Mouse (Mus musculus): ENCODE data around the gene Eloa. TPM values are rescaled to one million over a fixed set of nuclear protein-coding genes. Genes with fewer than 3 reads are reported as not detected.

Eloa gene
- polyA plus RNA-seq, 1 experiment from 2014 or later, result 32.5 TPM

DNA sequence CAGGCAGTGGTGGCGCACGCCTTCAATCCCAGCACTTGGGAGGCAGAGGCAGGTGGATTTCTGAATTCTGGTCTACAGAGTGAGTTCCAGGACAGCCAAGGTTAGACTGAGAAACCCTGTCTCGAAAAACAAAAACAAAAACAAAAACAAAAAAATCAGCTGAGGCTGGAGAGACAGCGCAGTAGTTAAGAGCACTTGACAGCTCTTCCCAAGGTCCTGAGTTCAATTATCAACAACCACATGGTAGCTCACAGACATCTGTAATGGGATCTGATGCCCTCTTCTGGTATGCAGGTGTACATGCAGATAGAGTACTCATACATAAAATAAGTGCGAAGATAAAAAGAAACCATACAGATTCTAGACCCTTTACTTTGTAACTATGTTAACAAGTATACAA, 32.3 kb upstream of the Eloa start:
- no peak overlapping the region for H3K4me3 ChIP-seq (replicated peaks; ENCODE audit: low read length)
- H3K4me2 ChIP-seq (ENCODE audit: low read length), result no peak overlapping the region
- no peaks in the 10 kb centered on the region for H3K27me3 ChIP-seq (replicated peaks; ENCODE audit: control insufficient read depth, insufficient read depth, low read length)
- no peak for ATAC-seq
- H3K27ac ChIP-seq (ENCODE audit: low read length), result no peak overlapping the region
- no peaks in the 10 kb centered on the region for H3K9me3 ChIP-seq (ENCODE audit: control insufficient read depth, low read length)
- peaks cover 18% of the 10 kb centered on the region for H3K36me3 ChIP-seq (ENCODE audit: control insufficient read depth, insufficient read depth)
- peaks cover 21% of the 10 kb centered on the region for H3K4me1 ChIP-seq (replicated peaks; ENCODE audit: control insufficient read depth, insufficient read depth, low read length)
- H3K9ac ChIP-seq (replicated peaks; ENCODE audit: low read depth, low read length), result no peak overlapping the region
- WGBS, result 79% methylated on average over 5 of the region's 5 CpGs

DNA sequence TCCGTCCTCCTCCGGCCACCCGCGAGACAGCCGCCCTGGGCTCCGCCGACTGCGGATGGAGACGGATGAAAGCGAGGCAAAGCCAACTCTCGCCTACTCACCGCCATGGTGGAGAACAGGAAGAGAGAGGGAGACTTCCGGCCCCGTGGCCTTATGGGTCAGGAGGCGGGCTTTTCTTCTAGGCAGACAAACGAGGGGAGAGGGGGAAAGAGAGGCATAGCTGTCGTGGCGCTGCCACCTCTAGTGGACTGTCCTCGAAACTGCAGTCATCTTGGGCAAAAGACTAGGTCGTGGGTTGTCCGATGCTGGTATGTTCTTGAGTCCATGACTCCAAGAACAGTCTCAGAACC, 31.7 kb upstream of the Eloa start, which contains the start of gene Rpl11:
Gene Rpl11 (minus strand): TSS at position 182 of the 350 bp plus-strand sequence.
- Histone ChIP-seq H3K4me1 (replicated peaks; ENCODE audit: control insufficient read depth, insufficient read depth, low read length) (peaks cover 21% of the 10 kb centered on the region), H3K9ac (replicated peaks; ENCODE audit: low read depth, low read length) (peak within 1 kb of the TSS; percentile 99), H3K4me2 (ENCODE audit: low read length) (peak within 1 kb of the TSS; percentile 90), H3K9me3 (ENCODE audit: control insufficient read depth, low read length) (no peaks in the 10 kb centered on the region), H3K27ac (ENCODE audit: low read length) (peak within 1 kb of the TSS; percentile 93), H3K4me3 (replicated peaks; ENCODE audit: low read length) (peak within 1 kb of the TSS; percentile 100), H3K36me3 (ENCODE audit: control insufficient read depth, insufficient read depth) (peaks cover 23% of the 10 kb centered on the region), H3K27me3 (replicated peaks; ENCODE audit: control insufficient read depth, insufficient read depth, low read length) (no peaks in the 10 kb centered on the region)
- 0% methylated on average over 21 of the region's 21 CpGs for WGBS
- peak; percentile 99 for ATAC-seq

DNA sequence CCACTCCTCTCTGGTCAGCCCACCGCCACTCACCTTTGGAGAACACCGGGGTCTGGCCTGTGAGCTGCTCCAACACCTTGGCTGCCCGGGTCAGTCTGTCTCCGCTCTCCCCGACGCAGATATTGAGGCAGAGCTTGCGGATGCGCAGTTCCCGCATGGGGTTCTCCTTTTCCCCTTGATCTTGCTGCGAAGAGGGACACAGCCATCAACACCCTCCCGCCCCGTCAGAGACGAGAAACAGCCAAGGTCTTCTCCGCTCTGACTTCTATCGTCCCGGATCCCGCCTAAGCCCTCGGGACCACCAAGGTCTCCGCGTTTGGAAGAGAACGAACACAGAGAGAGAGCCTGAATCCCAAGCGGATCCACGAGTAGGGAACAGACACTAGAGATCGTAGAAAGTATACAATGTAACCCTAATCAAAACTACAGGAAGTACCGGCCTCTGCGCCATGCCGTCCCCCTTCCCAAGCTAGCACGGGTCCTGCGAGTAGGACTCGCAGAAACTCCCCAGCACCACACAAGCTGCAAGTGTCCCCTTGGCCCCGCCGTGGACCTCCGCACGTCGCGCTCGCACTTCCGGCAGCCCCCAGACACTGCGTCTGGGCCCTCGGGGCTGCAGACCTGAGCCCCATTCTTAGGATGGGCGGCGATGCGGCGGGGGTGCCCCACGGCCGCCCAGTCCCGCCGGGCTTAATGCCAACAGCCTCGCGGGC, 31.1 kb upstream of the Eloa start:
- WGBS, result under 1% methylated on average over 48 of the region's 50 CpGs
- Histone ChIP-seq H3K4me1 (replicated peaks; ENCODE audit: control insufficient read depth, insufficient read depth, low read length) (peaks cover 21% of the 10 kb centered on the region), H3K27ac (ENCODE audit: low read length) (peak overlapping the region; percentile 93), H3K4me2 (ENCODE audit: low read length) (peak overlapping the region; percentile 90), H3K9me3 (ENCODE audit: control insufficient read depth, low read length) (no peaks in the 10 kb centered on the region), H3K9ac (replicated peaks; ENCODE audit: low read depth, low read length) (peak overlapping the region; percentile 99), H3K36me3 (ENCODE audit: control insufficient read depth, insufficient read depth) (peaks cover 27% of the 10 kb centered on the region), H3K4me3 (replicated peaks; ENCODE audit: low read length) (peak overlapping the region; percentile 100), H3K27me3 (replicated peaks; ENCODE audit: control insufficient read depth, insufficient read depth, low read length) (no peaks in the 10 kb centered on the region)
- ATAC-seq, result peak; percentile 86

DNA sequence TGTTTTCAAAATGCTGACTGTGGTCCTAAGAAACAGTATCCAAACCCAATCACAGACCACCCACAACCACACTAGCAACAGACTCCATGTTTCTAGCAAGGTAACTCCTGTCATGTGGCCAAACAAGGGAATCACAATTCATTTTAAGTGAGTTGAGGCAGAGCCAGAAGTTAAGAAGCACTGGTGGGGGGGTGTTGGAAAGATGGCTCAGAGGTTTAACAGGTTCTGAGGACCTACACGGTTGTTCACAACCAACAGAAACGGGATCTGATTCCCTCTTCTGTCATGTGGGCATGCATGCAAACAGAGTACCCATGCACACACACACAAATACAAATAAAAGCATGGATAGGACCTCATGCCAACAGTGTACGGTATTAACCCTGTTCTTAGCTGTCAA, 30.5 kb upstream of the Eloa start:
- no peak for ATAC-seq
- Histone ChIP-seq H3K9ac (replicated peaks; ENCODE audit: low read depth, low read length) (peak overlapping the region; percentile 99), H3K4me2 (ENCODE audit: low read length) (peak overlapping the region; percentile 90), H3K4me3 (replicated peaks; ENCODE audit: low read length) (peak overlapping the region; percentile 100), H3K27ac (ENCODE audit: low read length) (no peak overlapping the region), H3K36me3 (ENCODE audit: control insufficient read depth, insufficient read depth) (peaks cover 29% of the 10 kb centered on the region), H3K27me3 (replicated peaks; ENCODE audit: control insufficient read depth, insufficient read depth, low read length) (no peaks in the 10 kb centered on the region), H3K9me3 (ENCODE audit: control insufficient read depth, low read length) (no peaks in the 10 kb centered on the region), H3K4me1 (replicated peaks; ENCODE audit: control insufficient read depth, insufficient read depth, low read length) (peaks cover 21% of the 10 kb centered on the region)
- WGBS, result 4% methylated on average over 3 of the region's 3 CpGs

DNA sequence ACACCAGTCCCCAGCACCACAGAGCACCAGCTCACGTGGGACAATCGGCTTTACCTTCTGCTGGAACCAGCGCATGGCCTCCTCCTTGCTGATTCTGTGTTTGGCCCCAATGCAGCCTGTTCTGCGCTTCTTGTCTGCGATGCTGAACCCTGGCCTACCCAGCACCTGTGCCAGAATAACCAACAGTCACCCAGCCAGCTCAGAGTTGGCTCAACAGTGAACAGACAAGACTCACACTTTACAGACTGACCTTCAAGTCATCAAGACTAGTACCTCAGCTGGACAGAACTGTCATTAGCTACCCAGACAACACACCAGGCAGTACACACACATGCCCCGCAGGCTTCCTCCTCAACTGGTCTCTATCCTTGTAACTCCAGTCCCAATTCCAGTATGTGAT, 28.7 kb upstream of the Eloa start:
- H3K4me1 ChIP-seq (replicated peaks; ENCODE audit: control insufficient read depth, insufficient read depth, low read length), result peaks cover 21% of the 10 kb centered on the region
- no peaks in the 10 kb centered on the region for H3K27me3 ChIP-seq (replicated peaks; ENCODE audit: control insufficient read depth, insufficient read depth, low read length)
- H3K9ac ChIP-seq (replicated peaks; ENCODE audit: low read depth, low read length), result no peak overlapping the region
- WGBS, result 92% methylated on average over 6 of the region's 6 CpGs
- H3K9me3 ChIP-seq (ENCODE audit: control insufficient read depth, low read length), result no peaks in the 10 kb centered on the region
- ATAC-seq, result no peak
- H3K4me3 ChIP-seq (replicated peaks; ENCODE audit: low read length), result no peak overlapping the region
- no peak overlapping the region for H3K27ac ChIP-seq (ENCODE audit: low read length)
- no peak overlapping the region for H3K4me2 ChIP-seq (ENCODE audit: low read length)
- H3K36me3 ChIP-seq (ENCODE audit: control insufficient read depth, insufficient read depth), result peaks cover 29% of the 10 kb centered on the region

DNA sequence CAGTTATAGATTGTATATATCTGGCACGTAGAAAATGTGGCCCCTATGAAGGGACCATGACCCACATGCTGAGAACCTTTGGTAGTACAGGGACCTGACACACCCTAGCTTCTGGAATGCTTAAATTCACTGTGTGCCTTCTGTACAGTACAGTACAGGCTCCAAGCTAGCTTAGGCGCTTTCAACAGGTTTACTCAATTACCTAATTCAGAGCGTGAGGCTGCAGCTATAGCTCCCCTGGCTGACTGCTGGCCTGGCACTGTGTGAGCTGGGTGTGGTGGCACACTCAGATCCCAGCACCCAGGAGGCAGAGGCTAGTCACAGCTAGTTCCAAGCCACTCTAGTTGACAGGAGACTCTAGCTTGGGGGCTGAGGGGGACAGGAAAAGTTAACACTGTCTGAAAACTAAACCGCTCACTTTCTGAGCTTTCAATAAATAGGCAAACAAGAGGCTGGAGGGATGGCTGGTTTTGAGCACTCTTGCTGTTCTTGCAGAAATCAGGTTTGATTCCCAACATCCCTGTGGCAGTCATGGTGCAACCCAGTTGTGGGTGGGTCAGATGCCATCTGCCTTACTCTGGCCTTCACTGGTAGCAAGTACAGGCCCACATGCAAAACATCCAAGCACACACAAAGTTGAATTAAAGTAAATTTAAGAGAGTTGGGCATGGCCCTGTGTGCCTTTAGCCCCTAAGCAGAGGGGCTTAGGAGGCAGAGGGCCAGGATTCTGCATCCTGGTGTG, 26.9 kb upstream of the Eloa start:
- 77% methylated on average over 4 of the region's 4 CpGs for WGBS
- ATAC-seq, result no peak
- Histone ChIP-seq H3K9ac (replicated peaks; ENCODE audit: low read depth, low read length) (no peak overlapping the region), H3K27ac (ENCODE audit: low read length) (no peak overlapping the region), H3K4me3 (replicated peaks; ENCODE audit: low read length) (no peak overlapping the region), H3K9me3 (ENCODE audit: control insufficient read depth, low read length) (no peaks in the 10 kb centered on the region), H3K27me3 (replicated peaks; ENCODE audit: control insufficient read depth, insufficient read depth, low read length) (no peaks in the 10 kb centered on the region), H3K4me1 (replicated peaks; ENCODE audit: control insufficient read depth, insufficient read depth, low read length) (peaks cover 21% of the 10 kb centered on the region), H3K36me3 (ENCODE audit: control insufficient read depth, insufficient read depth) (peaks cover 32% of the 10 kb centered on the region), H3K4me2 (ENCODE audit: low read length) (no peak overlapping the region)

DNA sequence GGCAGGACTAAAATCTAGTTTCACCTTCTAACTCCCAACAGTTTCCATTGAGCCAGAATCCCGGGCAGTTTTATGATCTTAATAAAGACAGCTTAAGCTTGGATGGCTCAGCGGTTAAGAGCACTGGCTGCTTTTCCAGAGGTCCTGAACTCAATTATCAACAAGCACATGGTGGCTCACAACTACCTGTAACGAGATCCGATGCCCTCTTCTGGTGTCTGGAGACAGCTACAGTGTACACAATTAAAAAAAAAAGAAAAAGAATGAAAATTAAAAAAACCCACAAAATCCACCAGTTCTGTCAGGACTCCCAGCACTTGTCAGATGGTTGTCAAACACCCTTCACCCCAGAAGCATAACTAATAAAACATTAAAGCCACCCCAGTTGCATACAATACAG, 26.1 kb upstream of the Eloa start:
- no peaks in the 10 kb centered on the region for H3K9me3 ChIP-seq (ENCODE audit: control insufficient read depth, low read length)
- H3K4me1 ChIP-seq (replicated peaks; ENCODE audit: control insufficient read depth, insufficient read depth, low read length), result peaks cover 21% of the 10 kb centered on the region
- H3K9ac ChIP-seq (replicated peaks; ENCODE audit: low read depth, low read length), result no peak overlapping the region
- H3K27ac ChIP-seq (ENCODE audit: low read length), result no peak overlapping the region
- H3K27me3 ChIP-seq (replicated peaks; ENCODE audit: control insufficient read depth, insufficient read depth, low read length), result no peaks in the 10 kb centered on the region
- 56% methylated on average over 4 of the region's 4 CpGs for WGBS
- no peak for ATAC-seq
- H3K4me2 ChIP-seq (ENCODE audit: low read length), result no peak overlapping the region
- no peak overlapping the region for H3K4me3 ChIP-seq (replicated peaks; ENCODE audit: low read length)
- peaks cover 32% of the 10 kb centered on the region for H3K36me3 ChIP-seq (ENCODE audit: control insufficient read depth, insufficient read depth)

DNA sequence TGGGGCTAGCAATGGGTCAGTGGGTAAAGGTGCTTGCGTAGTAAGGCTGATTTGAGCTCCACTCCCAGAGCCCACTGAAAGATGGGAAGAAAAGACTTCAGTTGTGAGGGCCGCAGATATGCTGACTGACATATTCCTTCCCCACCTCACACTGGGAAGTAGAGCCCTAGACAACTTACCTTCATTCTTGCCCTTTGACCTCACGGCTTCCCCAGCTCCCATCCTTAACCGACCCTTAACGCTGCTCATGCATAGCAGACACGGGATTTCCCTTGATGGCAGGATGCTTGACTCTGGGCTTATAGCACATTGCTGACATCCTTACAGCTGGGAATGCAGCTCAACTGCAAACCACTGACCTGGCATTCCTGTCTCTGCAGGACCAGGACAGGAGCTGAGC, 25.3 kb upstream of the Eloa start:
- H3K4me1 ChIP-seq (replicated peaks; ENCODE audit: control insufficient read depth, insufficient read depth, low read length), result peaks cover 17% of the 10 kb centered on the region
- H3K27ac ChIP-seq (ENCODE audit: low read length), result no peak overlapping the region
- H3K9me3 ChIP-seq (ENCODE audit: control insufficient read depth, low read length), result no peaks in the 10 kb centered on the region
- no peak overlapping the region for H3K4me2 ChIP-seq (ENCODE audit: low read length)
- ATAC-seq, result no peak
- no peak overlapping the region for H3K4me3 ChIP-seq (replicated peaks; ENCODE audit: low read length)
- H3K36me3 ChIP-seq (ENCODE audit: control insufficient read depth, insufficient read depth), result peaks cover 32% of the 10 kb centered on the region
- no peaks in the 10 kb centered on the region for H3K27me3 ChIP-seq (replicated peaks; ENCODE audit: control insufficient read depth, insufficient read depth, low read length)
- 84% methylated on average over 6 of the region's 6 CpGs for WGBS
- no peak overlapping the region for H3K9ac ChIP-seq (replicated peaks; ENCODE audit: low read depth, low read length)

DNA sequence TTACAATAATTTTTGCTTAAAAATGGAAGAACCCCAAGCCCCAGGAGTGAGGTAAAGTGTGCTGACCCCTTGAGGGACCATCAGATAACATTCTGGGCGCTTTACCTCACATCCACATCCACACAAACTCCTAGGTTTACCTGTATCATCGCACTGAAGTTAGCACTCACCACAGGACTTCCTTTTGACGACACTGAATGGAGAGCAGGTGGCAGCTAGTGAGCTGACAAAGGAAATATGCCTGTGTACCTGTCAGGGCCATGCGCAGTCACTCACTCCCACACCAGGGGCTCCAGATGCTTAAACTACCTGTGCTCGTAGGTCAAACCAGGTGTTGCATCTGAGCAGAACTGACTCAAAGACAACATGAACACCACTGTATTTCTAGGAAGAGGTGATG, 23.5 kb upstream of the Eloa start:
- H3K27me3 ChIP-seq (replicated peaks; ENCODE audit: control insufficient read depth, insufficient read depth, low read length), result no peaks in the 10 kb centered on the region
- H3K27ac ChIP-seq (ENCODE audit: low read length), result no peak overlapping the region
- no peak overlapping the region for H3K9ac ChIP-seq (replicated peaks; ENCODE audit: low read depth, low read length)
- H3K4me1 ChIP-seq (replicated peaks; ENCODE audit: control insufficient read depth, insufficient read depth, low read length), result no peaks in the 10 kb centered on the region
- no peaks in the 10 kb centered on the region for H3K9me3 ChIP-seq (ENCODE audit: control insufficient read depth, low read length)
- WGBS, result 93% methylated on average over 5 of the region's 5 CpGs
- no peak overlapping the region for H3K4me3 ChIP-seq (replicated peaks; ENCODE audit: low read length)
- H3K36me3 ChIP-seq (ENCODE audit: control insufficient read depth, insufficient read depth), result peaks cover 23% of the 10 kb centered on the region
- ATAC-seq, result no peak
- H3K4me2 ChIP-seq (ENCODE audit: low read length), result no peak overlapping the region
